Comparison of ENCODE assay signal across 11 mouse cellular contexts in genomic region chr10:18393740-18394139, GRCm38 (mm10).
DNase-seq lines count a peak whose midpoint lies in the region; ATAC-seq and TF ChIP-seq lines count a peak whose summit lies in the region.
"Had no signal": no experiment of that assay in that cellular context is flagged by ENCODE, and none has a peak within 500 bp of the region (broad histone marks: within the 10 kb centered on the region; RNA-seq: fewer than 3 reads in every experiment).

No protein-coding gene starts in this region.

- no peak overlapping the region for H3K4me2 ChIP-seq in midbrain, postnatal 0 days (ENCODE audit: low read depth, low read length, poor library complexity, severe bottlenecking)

- H3K4me3 ChIP-seq in midbrain, postnatal 0 days (ENCODE audit: low read depth, low read length) = no peak overlapping the region

- H3K9me3 ChIP-seq in midbrain, postnatal 0 days (ENCODE audit: low read length) = no peaks in the 10 kb centered on the region

- no peak overlapping the region for H3K9ac ChIP-seq in midbrain, postnatal 0 days (replicated peaks; ENCODE audit: low read length, poor library complexity, severe bottlenecking)

- no peaks in the 10 kb centered on the region for H3K4me1 ChIP-seq in midbrain, postnatal 0 days (ENCODE audit: insufficient read depth, low read length)

- 59% methylated on average over 3 of the region's 3 CpGs for WGBS in midbrain, postnatal 0 days

- peak; percentile 64 for DNase-seq in embryo, embryonic 10 days (ENCODE audit: low spot score)
- no peak for DNase-seq in embryo, embryonic 9.5 days (ENCODE audit: extremely low spot score)
- DNase-seq in lung, postnatal 25 days (ENCODE audit: low spot score) = peak; percentile 11
- DNase-seq in lung, postnatal 4 days = no peak
- DNase-seq in midbrain, postnatal 0 days (ENCODE audit: low spot score) = peak; percentile 40
- DNase-seq in frontal cortex, postnatal 36 days (ENCODE audit: low spot score in 2 of 2) = no peak
- no peak for DNase-seq in layer of hippocampus, adult 11-12 months (ENCODE audit: low spot score)
- DNase-seq: kidney, adult 9 months; right cerebral cortex, adult 18-20 months had no signal

- H3K27ac ChIP-seq in midbrain, postnatal 0 days (ENCODE audit: low read depth, low read length) = no peak overlapping the region
- H3K27ac ChIP-seq: macrophage had no signal

- H3K27me3 ChIP-seq in midbrain, postnatal 0 days (ENCODE audit: insufficient read depth, low read length) = no peaks in the 10 kb centered on the region

- peak; percentile 81 for ATAC-seq in common myeloid progenitor, adult 5-6 weeks (replicated peaks; ENCODE audit: low read depth, poor library complexity, severe bottlenecking)
- no peak for ATAC-seq in midbrain, postnatal 0 days (ENCODE audit: low FRiP score)

- peak; percentile 66 for TF ChIP-seq CTCF in midbrain, postnatal 0 days (IDR thresholded peaks at IDR 0.05)

- H3K36me3 ChIP-seq in midbrain, postnatal 0 days (ENCODE audit: insufficient read depth, low read length) = no peaks in the 10 kb centered on the region

Comparison
In these comparisons a context has a peak if more than half of its experiments do, and no peak if none do; other contexts are left out.
1. DNase-seq: peak in embryo, embryonic 10 days (single experiment), lung, postnatal 25 days (single experiment) and midbrain, postnatal 0 days (single experiment); none in embryo, embryonic 9.5 days (single experiment), lung, postnatal 4 days (0 of 2), frontal cortex, postnatal 36 days (0 of 2) and layer of hippocampus, adult 11-12 months (single experiment).